Mouse (Mus musculus): ENCODE data around the gene Nkx2-5.

GRCm38 (mm10) chr17:26893492-26893891 is 48.7 kb upstream of the Nkx2-5 start:
- TF ChIP-seq POLR2A (IDR thresholded peaks at IDR 0.05; ENCODE audit: borderline replicate concordance, extremely low read depth, insufficient read depth, insufficient read length, poor library complexity, severe bottlenecking) (no peak), CTCF (IDR thresholded peaks at IDR 0.05; ENCODE audit: borderline replicate concordance, extremely low read depth, insufficient read depth, insufficient read length) (no peak)
